Mouse (Mus musculus) right cerebral cortex, postnatal 36 days (tissue): ENCODE results near the gene Angpt4.

Experiments
- DNase-seq, 2 experiments: peaks; one replicate each; pipeline ENCODE4 v3.0.0; 2022; ENCODE audit warnings: low spot score in 2 of 2, mixed read lengths in 1 of 2

Gene Angpt4

GRCm38 (mm10) chr2:151961284-151962196, 50.5 kb downstream of the Angpt4 start:
- DNase-seq: no peak

DNA sequence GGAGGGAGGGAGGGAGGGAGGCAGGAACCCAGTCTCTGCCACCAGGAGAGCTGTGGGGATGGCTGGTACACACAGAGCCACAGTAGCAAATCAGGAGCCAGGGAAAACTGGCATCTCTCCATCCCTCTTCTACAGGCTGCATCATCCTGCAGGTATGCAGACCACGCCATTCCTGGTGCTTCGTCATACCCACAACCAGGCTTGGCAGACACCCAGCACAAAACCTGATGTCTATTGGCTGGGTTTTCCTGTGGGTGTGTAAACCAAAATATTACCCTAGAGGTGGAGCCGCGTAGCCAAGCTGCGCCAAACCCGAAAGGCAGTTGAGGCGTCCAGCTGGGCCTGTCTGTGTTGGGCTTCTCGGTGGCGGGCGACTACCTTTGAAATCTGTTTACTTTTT, 51.5 kb downstream of the Angpt4 start:
- DNase-seq: peak; percentile 64 to 78

DNA sequence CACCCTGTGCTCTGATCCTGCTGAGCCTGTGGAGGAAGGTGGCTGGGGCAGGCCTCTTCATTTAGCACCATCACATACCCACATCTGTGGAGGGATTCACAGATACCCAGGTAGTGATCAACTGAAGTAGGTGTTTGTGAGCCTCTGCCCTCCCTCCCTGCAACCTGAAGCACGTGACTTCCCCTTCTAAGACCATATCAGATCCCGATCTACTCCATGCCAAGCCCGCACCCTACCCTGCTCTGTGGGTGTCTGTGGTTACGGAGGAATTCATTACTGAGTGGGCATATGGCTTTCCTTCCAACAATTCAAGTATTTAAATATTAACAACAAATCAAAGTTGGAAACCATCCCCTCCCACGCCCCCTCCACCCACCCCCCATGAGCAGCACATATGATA, 52.3 kb downstream of the Angpt4 start:
- no peak for DNase-seq

- no peak for DNase-seq
These were observed 53.0 kb downstream of the Angpt4 start for GRCm38 (mm10) chr2:151964052-151964451.

DNA sequence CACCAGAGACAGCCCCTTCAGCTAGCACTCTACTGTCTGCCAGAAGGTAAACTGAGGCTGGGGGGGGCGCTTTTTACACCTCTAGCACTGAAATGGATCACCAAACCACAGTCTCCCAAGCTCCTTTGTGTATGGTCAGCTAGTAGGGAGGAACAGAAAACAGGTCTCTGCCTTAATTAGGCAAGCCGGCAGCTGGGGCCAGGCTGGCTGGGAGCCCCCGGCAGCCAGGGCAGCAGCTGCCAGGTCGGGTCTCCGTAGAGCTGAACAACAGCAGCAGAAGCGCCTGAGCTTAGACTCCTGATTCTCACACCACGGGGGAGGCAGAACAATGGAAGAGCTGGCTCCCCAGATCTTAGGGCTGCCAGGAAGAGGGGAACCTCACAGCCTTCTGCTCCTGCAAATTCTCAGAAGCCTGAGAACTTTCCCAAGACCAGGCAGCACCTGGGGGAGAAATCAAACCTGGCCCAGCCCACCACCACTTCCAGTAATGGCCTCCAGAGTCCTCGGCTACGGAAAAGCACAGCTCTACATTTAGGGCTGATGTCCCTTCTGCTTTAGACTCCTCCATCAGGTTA, 56.3 kb downstream of the Angpt4 start:
- DNase-seq: no peak

DNA sequence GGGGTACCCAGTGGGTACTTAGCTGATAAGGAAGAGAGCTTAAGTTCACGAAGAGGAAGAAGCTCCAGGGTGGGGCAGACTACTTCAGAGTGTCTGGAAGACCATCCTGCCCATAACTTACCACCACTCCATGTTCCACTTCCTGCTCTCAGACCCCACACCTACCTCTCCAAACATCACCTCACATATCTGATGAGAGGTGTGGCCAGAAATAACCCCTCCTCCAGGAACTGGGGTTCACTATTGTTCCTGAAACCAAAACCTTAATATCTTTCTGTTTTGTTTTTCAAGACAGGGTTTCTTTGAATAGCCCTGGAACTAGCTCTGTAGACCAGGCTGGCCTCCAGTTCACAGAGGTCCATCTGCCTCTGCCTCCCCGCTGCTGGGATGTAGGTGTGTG, 56.8 kb downstream of the Angpt4 start:
- DNase-seq: no peak

GRCm38 (mm10) chr2:151968451-151968850, 57.4 kb downstream of the Angpt4 start:
- DNase-seq: no peak

DNA sequence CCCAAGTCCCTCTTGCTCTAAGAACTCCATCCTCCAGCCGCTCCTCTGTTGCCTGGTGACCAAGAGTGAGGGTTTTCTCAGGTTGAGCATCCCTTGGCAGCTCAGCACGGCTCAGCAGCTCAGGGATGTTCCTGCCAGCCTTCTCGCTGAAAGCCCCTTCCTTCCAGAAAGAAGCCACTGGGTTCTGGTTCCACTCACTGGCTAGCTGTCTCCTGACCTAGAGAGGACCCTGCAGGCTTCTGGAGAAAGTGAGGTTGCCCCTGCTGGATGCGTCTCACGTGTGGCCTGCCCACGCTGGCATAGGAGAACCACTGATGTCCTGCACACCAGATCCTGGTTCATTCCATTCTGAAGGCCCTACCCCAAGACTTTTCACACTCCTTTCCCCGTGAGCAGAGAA, 58.0 kb downstream of the Angpt4 start:
- no peak for DNase-seq

DNA sequence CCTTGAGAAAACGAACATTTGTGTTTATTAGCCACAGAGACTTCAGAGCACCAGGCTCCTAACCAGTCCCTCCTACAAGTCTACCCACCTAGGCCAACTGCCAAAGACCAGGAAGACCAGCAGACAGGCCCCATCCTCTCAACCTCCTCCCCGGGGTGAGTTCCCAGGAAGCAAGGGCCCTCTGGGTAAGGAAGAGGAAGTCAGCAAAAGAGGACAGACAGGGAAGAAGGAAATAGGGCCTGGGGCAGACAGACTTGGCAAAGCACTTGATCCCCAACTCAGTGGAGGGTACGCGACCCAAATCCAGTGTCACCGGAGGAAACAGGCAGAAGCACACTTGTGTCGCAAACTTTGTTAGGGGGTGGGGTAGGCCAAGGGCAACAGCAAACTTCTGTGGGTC, 58.4 kb downstream of the Angpt4 start:
- no peak for DNase-seq

GRCm38 (mm10) chr2:151970191-151971172, 59.5 kb downstream of the Angpt4 start:
- peak; percentile 54 to 68 for DNase-seq

- no peak for DNase-seq
These were observed 60.7 kb downstream of the Angpt4 start for GRCm38 (mm10) chr2:151971748-151972147.

- DNase-seq: no peak
These were observed 62.0 kb downstream of the Angpt4 start for GRCm38 (mm10) chr2:151972880-151973594.

- no peak for DNase-seq
These were observed 62.9 kb downstream of the Angpt4 start for GRCm38 (mm10) chr2:151973595-151974562.

GRCm38 (mm10) chr2:151975295-151975694, 64.3 kb downstream of the Angpt4 start:
- no peak for DNase-seq

DNA sequence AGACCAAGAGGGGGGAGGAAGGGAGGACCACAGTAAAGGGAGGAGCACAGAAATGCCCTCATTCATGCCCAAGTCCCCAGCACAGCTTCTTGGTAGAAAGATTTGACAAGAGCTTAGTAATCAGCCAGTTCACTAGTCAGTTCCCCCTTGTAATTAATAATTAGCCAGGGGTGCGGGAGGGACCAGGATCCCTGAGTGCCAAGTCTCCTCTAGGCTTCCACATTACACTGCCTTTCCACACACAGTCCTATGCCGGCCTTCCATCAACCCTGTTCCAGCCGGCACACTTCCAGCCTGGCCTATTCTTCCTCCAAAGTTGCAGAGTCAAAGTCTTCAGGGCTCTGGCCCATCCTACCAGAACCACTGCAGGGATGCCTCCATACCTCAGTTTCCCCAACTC, 65.1 kb downstream of the Angpt4 start:
- no peak for DNase-seq

DNA sequence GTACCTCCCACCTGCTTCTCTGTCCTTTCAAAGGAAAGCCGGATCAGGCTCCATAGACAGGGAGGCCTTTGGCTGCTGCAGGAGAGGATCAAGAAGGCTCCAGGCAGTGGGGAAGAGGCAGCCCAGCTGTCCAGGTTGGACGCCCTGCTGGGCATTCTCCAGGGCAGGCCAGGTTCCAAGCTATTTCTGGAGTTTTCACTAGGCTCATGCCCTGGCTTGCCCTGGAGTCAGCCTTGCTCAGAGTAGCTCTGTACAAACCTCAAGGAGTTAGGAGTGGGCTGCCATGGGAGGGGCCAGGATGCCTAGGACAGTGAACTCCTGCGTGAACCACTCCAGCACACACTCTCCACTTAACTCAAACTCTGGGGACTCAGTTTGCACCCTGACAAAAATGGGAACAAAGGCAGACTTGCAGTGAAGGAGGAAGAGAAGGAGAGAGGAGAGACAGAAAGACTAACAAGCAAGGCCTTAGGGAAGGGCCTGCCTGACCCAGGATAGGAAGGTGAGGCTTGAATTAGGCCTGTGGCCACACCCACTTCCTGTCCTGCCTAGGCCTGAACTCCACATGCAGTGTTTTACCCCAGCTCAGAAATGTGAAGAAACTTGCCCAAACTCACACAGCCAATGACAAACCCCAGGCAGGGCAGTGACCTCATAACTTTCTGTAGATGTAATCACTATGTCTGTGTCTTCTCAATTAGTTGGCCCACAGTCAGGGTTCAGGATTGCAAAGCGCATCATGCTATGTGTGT, 66.9 kb downstream of the Angpt4 start:
- no peak for DNase-seq

DNA sequence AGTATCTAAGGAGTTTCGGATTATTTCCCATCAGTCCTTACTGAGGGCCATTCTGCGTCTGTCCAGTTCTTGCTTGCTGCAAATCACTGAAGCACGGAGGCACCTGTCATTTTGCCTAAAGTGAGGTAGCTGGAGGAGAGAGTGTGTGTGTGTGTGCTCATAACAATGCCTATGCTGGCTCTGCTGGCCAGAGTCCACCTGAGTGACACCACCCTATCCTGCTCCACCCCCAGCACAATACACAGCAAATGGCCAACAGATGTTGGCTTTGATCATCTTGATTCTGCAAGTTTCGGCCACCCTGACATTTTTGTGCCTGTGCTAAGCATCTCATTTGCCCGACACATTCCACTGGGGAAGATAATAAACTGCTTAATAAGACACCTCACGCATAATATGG, 67.5 kb downstream of the Angpt4 start:
- DNase-seq: no peak

DNA sequence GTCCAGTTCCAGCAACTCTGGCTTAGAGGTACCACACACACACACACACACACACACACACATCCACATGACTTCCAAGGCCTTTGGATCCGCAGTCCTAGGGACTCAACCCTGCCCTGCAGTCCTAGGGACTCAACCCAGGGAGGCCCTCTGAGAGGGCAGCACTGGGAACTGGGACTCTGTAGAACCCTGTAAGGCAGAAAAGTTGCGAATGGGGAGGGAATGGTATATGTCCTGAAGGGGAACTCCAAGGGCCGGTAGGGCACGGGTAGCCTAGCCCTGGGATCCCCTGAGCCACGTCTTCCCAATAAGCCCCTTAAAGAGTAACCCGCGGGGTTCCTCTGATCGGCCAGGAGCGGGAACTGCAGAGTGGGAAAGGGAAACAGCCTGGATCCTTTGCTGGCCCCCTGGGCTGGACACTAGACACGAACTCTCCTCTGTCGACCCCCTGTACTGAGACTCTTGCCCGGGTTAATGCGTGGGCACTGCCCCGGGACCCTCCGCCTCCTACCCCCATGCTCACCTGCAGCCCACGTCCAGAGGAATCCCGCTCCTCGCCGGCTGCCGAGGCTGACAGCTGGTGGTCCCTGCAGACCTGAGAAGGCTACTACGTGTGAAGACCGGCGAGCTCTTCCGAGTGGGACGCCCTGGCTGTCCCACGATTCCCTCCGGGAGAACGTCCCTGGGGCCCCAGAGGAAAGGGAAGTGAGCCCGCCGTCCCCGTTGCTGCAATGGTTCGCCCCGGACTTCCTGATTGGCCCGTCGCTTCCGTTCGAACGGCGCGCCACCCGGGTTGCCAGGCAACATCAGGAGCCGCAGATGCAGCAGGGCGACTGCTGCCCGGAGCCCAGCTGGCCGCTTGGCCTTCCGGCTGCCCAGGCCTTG, 68.7 kb downstream of the Angpt4 start, which contains the start of gene Fam110a:
Gene Fam110a (minus strand): TSS at position 750 of the 885 bp plus-strand sequence.
- DNase-seq: peak; percentile 89 to 92
